Mouse (Mus musculus): Measurements from ENCODE around the gene Pkd1.

Gene Pkd1

DNA sequence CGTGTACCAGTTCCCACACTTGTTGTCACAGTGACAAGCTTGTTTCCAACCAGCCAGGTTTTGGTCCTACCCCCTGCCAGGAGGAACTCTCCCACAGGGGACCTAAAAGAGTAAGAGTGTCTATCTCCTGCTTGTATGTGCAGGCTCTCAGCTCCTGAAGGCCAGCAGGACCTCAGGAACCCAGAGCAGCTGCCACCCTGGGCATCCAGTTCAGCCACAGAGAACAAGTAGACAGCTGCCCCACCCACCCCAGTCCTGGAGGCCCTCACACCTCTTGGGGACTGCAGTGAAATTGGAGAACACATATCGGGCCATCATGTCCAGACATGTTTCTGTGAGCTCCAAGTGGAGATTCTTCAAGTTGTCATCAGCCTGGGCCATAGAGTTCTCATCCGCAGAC, 54.9 kb downstream of the Pkd1 start:
- DNase-seq (ENCODE audit: low spot score in 2 of 2) = no peak

DNA sequence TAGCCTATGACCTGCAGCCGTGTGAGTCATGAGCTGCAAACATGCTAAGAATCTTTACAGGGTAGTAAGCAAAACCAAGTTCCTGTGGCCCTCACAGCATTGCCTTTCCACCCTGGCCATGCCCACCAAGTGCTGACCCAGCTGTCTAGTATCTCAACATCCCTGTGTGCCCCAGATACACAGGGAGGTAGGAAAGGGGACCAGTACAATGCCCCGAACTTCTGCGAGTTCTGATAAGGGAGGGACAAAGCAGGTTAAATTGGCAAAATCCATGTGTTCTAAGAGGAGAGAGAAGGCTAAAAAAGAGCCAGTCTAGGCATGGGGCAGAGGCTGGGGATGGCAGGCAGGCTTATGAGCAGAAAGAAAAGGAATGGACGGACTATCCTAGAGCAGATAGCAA, 58.7 kb downstream of the Pkd1 start:
- no peak for DNase-seq (ENCODE audit: low spot score in 2 of 2)

DNA sequence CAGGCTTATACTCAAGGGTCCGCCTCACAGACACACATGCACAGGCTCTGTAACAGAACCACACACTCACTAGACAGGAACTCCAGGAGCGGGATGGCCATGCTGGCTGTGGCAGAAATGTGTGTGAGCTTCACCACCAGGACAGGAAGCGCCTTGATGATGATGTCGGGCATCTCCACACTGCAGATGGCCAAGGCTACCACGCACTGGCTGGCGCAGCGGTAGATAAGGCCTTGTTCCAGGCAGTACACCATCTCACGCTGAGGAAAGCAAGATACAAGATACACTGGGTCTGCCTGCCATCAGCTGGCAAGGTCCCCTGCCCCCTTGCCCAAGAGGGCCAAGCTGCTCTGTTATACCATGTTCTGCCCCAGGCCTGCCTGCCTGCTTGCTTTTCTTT, 59.2 kb downstream of the Pkd1 start:
- no peak for DNase-seq (ENCODE audit: low spot score in 2 of 2)

DNA sequence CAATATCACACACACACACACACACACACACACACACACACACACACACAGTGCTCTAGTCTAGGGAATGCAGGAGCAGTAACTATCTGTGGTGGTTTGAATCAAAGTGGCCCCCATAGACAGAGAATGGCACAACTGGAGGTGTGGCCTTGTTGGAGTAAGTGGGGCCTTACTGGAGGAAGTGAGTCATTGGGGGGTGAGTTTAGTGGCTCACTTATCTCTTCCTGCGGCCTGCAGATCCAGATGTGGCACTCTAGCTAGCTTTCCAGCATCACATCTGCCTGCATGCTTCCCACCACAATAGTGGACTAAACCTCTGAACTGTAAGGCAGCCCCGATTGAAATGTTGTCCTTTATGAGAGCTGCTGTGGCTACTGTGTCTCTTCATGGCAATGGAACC, 61.1 kb downstream of the Pkd1 start:
- DNase-seq (ENCODE audit: low spot score in 2 of 2) = no peak

DNA sequence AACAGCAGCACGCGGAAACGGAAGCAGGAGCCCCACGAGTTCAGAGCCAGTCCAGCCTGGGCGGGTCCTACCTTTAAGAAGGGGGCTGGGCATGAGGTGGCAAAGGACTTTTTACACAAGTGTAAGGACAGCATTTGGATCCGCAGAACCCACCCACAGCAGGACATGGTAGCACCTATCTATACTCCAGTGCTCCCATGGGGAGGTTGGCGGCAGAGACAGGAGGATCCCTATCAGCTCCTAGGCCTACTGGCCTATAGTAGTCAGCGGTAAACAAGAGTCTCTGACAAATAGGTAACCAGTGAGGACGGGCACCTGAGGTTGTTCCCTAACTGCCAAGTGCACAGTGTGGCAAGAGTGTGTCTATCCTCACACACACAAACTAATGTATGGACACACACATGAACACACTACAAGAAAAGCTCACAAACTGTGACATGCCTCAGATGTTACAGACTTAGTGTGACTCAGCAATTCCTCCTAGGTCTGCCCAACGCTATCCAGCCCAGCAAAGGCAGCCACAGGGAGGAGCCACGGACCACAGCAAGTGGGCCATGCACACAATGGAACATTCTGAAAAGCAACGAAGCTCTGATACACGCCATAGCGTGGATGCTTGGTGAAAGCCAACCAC, 68.0 kb downstream of the Pkd1 start:
- no peak for DNase-seq (ENCODE audit: low spot score in 2 of 2)

DNA sequence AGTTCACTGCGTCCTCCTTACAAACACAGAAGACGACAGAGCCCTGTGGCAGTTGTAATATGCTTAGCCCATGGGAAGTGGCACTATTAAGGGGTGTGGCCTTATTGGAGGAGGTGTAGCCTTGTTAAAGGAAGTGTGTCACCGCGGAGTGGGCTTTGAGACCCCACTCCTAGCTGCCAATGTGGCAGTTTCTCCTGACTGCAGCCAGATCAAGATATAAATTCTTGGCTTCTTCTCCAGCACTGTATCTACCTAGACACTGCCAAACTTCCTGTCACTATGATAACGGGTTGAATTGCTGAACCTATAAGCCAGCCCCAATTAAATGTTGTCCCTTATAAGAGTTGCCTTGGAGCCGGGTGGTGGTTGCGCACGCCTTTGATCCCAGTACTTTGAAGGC, 75.8 kb downstream of the Pkd1 start:
- no peak for DNase-seq (ENCODE audit: low spot score in 2 of 2)

DNA sequence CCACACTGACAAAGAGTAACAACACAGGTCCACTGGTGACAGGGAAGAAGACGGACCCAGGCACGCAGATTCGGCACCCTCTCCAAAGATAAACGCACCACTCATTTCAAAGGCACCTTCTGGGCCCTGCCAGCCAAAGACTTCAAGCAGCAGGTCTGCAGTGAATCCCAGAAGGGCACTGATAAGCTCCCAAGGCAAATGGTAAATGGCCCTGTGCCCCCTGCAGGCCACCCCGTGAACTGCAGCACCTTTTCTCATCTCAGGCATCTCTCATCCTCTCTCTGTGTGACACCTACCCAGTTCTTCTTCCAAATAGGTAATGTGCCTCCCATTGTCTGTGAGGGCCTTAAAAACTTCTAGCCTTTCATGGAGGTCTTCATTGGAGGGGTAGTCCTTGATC, 79.0 kb downstream of the Pkd1 start:
- peak in 1 of 2 experiments; percentile 62 for DNase-seq (ENCODE audit: low spot score in 2 of 2)

DNA sequence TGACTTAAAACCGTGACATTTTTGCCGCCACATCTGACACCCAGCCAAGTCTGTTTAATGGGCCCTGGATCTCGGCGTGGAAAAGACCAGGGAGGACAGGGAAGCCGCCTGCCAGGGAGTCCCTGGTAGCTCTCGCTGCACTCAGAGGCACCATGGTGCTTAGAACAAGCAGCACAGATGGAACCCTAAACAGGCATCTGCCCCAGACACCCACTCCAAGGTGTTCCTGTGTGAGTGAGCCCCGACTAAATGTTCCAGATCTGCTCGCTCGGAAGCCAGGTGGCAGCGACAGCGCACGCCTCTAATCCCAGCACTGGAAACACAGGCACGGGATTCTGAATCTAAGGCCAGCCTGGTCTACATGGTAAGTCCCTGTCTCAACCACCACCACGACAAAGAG, 80.4 kb downstream of the Pkd1 start:
- DNase-seq (ENCODE audit: low spot score in 2 of 2) = no peak

DNA sequence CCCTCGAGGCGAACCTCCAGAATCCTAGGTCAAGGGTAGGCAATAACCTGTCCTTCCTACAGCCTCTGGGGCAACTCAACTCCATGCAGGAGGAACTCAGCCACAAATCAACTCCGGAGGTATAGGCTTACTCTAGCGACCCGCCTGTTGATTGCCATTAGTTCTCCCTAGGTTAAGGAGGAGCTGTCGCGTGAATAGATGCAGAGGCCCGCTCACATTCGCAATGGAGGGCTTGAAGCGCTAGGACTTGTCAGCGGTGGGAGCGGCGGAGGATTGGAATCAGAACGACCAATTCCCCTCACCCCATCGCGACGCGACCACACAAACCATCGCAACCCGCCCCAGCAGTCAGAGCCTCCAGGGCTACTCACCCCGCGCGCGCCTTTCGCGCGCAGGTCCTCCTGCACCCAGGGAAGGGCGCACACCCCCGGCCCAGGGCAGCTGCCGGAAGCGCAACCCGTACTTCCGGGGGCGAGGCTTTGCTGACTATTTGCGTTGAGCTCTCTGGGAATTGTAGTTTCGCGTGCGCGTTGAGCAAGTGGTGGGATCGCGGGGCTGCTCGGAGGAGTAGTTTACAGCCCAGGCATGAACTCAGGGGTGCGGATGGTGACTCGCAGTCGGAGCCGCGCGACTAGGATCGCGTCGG, 82.7 kb downstream of the Pkd1 start, which contains the start of the genes Tsc2 and Nthl1:
Gene Tsc2 (minus strand): TSS at position 464 of the 646 bp plus-strand sequence.
Gene Nthl1 (plus strand): TSS at position 514 of the 646 bp plus-strand sequence.
- peak; percentile 61 to 80 for DNase-seq (ENCODE audit: low spot score in 2 of 2)

DNA sequence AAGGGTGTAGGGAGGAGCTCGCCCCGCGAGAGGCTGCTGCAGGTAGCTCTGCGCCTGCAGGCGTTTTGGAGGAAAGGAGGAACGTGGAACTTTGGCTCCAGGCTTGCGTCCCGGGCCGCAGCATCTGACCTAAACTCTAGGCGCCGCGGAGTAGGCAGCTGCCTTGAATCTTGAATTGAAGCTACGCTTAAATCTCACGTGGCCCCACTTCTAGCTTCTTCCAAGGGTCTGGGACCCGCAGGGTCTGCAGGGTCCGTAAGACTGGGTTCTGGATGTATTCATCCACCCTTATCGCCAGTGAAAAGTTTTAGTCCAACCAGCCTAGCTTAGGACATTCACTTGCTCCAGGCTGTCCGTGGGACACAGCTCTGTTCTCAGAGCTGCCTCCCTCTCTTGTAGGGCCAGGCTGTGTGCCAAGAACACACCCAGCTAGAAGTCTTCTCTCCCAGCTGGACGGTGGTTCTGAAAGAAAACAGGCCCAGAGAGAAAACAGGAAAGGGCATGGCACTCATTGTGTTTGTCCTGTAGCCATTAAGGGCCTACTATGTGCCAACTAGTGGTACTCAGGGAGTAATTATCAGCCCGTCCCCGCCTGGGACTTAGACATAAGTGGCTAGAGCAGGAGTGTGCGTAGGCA, 83.3 kb downstream of the Pkd1 start:
- DNase-seq (ENCODE audit: low spot score in 2 of 2) = no peak

DNA sequence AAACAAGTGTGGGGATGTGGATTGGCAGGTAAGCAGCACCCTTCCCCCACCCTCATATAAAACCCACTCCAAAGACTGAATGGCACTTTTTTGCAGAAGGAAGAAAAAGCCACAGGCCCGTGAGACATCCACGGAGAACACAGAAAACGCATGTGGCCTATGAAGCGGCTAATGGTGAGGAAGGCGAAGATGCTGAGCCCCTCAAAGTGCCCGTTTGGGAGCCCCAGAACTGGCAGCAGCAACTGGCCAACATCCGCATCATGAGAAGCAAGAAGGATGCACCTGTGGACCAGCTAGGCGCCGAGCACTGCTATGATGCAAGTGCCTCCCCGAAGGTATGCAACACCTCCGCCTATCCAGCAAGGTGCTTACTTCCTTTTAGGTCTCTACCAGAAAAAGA, 84.2 kb downstream of the Pkd1 start:
- no peak for DNase-seq (ENCODE audit: low spot score in 2 of 2)

DNA sequence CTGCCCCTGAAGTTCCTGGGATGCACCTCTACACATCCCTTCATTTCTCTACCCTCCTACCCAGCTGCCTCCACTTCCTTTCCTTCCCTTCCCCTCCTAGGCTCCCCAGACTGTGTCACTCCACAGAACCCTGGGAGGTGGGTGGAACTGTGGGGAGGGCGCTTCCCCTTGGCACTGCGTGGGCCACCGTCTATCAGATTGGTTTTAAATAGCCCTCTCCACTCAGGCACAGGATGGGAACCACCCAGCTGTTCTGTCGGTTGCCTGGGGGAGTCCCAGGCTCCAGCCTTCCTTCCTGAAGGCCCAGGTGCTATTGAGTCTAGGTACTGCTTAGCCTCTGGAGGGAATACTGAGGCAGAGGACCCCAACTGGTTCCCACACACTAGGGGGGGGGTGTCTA, 85.4 kb downstream of the Pkd1 start:
- DNase-seq (ENCODE audit: low spot score in 2 of 2) = no peak

DNA sequence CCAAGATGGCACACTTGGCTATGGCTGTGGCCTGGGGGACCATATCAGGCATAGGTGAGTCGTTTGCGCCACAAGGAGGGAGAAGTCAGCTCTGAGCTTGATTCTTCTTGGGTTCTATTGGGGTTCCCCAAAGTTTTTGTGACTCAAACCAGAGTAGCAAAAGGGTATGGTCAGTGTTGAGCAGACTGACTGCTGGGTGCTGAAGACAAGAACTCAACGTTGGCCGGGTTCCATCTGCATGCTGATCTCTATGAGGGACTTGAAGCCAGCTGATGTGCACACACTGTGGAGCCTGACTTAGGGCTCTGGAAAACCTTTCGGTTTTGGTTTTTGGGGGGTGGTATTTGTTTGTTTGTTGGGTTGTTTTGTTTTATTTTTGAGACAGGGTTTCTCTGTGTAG, 86.1 kb downstream of the Pkd1 start:
- no peak for DNase-seq (ENCODE audit: low spot score in 2 of 2)

DNA sequence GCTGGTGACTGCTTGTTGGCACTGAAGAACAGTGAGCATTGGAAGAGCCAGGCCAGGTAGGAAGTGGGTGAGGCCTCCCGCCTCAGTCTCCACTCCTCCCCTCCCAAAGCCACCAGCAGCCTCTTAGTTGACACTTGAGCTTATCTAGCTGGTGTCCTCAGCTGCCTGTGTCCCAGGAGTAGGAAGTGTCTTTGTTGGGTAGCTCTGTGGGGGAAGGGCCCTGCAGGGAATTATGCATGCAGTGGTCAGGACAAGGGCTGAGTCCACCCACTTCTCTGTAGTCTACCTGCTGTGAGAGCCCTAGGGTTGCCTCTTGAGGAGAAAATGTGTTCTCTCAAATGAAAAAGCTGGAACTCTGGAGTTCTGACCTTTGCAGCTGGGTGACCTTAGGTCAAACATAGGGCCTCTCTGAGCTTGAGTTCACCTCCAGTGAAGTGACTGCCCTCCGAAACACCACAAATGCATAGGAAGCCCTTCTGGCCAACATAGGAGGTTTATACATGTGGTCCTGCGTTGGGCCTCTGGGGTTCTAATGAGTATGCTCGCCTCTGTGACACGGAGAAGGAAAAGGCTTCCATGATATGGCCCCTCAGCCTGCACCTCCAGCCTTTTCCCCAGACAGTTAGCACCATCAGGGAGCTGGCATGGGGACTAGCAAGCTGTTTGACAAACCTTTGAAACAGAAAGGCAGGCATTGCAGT, 87.3 kb downstream of the Pkd1 start:
- no peak for DNase-seq (ENCODE audit: low spot score in 2 of 2)

DNA sequence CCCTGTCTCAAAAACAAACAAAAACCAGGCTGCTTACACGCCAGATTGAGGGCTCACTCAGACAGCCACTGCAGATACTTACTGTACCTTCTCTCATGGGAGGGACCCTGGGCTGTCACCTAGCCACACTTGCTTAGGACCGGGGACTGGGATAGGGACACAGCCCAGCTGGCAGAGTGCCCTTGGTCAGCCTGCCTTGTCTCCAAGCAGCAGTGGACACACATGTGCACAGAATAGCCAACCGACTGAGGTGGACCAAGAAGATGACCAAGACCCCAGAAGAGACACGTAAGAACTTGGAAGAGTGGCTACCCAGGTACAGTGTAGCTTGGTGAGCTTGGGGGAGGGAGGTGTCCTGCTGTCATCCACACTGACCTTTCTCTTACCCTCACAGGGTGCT, 88.6 kb downstream of the Pkd1 start:
- no peak for DNase-seq (ENCODE audit: low spot score in 2 of 2)

DNA sequence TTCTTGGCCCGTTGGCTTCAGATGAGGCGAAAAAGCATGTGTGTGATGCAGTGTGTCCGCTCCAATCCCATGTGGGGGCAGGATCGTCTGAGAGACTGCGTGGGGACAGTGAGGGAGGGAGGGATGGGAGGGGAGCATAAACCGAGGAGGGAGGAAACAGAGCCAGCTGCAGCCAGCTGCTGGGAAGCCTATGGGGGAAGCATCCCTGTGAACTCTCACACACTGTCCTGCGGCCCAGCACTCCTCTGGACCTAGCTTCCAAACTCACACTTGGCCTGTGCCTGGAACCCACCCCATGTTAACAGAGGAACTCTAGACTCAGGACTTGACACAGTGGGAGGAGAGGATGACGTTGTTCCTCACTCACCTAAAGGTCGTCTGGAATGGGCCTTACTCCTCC, 89.2 kb downstream of the Pkd1 start:
- DNase-seq (ENCODE audit: low spot score in 2 of 2) = no peak

DNA sequence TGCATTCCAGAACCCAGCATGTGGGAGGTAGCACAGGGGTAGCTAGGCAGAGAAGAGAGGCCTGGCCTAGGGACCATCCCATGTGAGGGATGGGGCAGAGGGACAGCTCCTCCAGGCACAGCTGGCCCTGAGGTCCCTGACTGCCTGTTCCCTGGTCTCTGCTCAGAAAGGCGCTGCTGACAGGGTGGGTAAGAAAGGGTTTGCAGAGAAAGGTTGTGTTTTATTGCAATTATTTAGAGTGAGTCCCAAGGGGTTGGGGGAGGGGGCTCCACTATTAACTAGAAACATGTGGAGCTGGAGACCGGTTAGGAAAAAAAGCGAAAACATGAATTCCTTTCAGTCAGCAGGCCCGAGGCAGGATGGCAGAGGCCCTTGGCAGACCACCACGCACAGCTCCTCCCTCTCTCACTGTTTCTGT, 89.9 kb downstream of the Pkd1 start:
- no peak for DNase-seq (ENCODE audit: low spot score in 2 of 2)

DNA sequence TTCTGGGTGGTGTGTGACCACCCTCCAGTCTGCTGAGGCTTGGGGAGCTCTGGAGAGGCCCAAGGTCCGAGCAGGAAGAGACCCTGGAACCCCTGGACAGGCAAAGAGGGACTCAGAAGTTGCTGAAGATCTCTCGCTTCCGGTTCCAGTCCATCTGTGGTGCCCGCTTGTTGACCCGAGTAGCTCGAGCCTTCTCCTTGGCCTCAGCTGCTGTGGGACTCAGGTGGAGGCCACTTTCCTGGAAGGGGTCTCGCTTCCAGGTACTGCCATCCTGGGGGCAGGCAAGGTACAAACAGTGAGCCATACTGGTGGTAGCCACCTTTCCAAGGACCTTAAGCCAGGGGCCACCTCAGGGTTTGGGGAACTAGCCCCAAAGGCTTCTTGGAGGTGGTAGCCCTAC, 90.5 kb downstream of the Pkd1 start:
- DNase-seq (ENCODE audit: low spot score in 2 of 2) = no peak

DNA sequence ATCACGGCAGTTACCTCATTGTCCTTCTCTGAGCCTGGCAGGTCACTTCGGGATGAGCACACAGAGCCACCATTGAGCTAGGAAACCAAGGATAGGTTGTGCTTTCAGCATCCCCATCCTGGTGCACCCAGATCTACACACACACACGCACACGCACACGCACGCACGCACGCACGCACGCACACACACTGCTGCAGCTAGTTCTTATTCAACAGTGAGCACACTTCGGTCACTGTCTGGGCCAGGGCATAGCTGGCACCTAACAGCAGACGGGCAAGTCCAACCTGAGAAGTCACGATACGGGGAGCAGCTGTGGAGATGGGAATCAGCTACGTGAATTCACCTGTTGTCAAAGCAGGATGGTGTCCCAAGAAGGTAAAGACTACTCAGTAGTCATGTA, 90.9 kb downstream of the Pkd1 start:
- DNase-seq (ENCODE audit: low spot score in 2 of 2) = no peak

DNA sequence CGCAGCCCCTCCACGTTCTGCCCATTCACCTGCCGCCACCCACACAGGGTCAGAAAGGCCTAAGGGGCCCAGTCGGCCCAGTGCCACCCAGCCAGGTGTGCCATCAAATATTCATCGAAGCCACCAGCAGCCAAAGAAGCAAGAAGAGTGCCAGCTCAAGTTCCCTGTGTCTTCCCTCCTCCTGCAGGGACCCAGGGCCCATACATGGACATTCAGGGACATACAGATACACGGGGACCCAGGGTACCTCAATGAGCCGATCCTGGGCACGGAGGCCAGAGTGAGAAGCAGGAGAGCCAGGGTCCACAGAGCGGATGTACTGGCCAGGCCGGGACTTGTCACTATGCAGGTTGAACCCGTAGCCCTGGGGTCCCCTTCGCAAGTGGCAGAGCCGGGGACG, 92.3 kb downstream of the Pkd1 start:
- DNase-seq (ENCODE audit: low spot score in 2 of 2) = no peak

DNA sequence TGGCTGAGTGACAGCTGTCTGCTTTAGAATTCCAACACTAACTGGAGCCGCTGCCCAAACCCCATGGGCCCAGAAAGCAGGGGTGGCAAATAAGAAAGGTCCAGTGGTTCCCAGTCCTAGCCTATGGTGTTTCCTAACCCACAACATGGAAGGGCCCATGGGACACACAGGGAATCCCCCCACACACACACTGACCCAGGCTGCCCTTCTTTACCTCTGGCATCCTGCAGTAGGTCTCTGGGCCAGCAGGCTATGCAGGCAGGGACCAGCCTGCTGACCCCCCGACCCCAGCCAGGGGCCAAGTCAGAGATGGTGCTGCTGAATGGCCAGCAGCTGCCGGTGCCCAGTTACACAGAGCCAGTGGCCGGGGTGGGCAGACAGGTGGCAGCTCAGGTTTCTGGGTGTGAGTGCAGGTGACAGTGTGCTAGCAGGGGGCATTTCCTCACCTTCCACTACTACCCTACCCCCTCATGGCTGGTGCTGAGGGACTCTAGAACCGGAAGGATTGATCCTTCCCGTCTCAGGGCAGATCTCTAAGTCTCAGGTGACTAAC, 93.2 kb downstream of the Pkd1 start:
- DNase-seq (ENCODE audit: low spot score in 2 of 2) = no peak

DNA sequence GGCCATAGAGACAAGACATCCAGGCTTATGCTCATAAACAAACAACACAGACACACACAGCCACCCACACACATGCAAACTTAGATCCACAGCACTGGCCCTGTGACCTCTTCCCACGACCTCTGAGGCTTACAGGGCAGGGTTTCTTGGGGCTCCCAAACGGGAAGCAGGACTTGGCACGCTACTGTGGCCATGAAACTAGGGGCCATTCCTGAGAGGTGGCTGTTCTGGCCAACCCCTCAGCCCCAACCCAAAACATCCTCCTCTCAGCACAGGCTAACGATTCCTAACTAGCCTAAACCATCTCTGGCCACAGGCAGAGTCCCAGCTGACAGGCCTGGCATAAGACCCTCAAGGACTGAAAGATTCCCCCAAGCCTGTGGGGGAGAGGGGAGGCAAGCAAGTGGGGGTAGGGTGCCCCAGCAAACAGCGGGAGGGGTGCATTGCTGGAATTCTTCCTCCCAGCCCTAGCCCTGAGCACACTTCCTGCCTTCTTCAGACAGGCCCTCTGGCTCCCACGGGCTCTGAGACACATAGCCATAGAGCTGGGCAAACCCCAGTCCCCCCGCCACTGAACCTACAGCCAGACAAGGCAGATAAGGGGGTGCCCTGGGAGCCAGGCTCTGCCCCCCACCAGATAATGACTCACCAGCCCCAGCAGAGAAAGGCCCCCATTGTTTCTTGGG, 94.5 kb downstream of the Pkd1 start:
- no peak for DNase-seq (ENCODE audit: low spot score in 2 of 2)

All from frontal cortex, postnatal 10 days (tissue).